24 mouse cellular contexts compared by ENCODE assay signal in genomic region chr3:157803356-157803755, GRCm38 (mm10).
A peak's percentile ranks its signal among the peaks of the same experiment; 100 is the strongest.
DNase-seq lines count a peak whose midpoint lies in the region; ATAC-seq and TF ChIP-seq lines count a peak whose summit lies in the region.
"Had no signal": no experiment of that assay in that cellular context is flagged by ENCODE, and none has a peak within 500 bp of the region (broad histone marks: within the 10 kb centered on the region; RNA-seq: fewer than 3 reads in every experiment).

No protein-coding gene starts in this region.

- H3K36me3 ChIP-seq in intestine, postnatal 0 days (ENCODE audit: control insufficient read depth, insufficient read depth), result no peaks in the 10 kb centered on the region
- no peaks in the 10 kb centered on the region for H3K36me3 ChIP-seq in intestine, embryonic 15.5 days
- H3K36me3 ChIP-seq: embryonic facial prominence, embryonic 10.5 days; embryonic facial prominence, embryonic 12.5 days; forebrain, embryonic 15.5 days; G1E had no signal

- no peaks in the 10 kb centered on the region for H3K27me3 ChIP-seq in intestine, postnatal 0 days (replicated peaks; ENCODE audit: control insufficient read depth, insufficient read depth, low read length)
- no peaks in the 10 kb centered on the region for H3K27me3 ChIP-seq in intestine, embryonic 15.5 days (replicated peaks)
- H3K27me3 ChIP-seq: embryonic facial prominence, embryonic 12.5 days; forebrain, embryonic 13.5 days; forebrain, embryonic 15.5 days; Patski had no signal

- H3K4me2 ChIP-seq in intestine, postnatal 0 days (replicated peaks; ENCODE audit: low read depth), result no peak overlapping the region
- no peak overlapping the region for H3K4me2 ChIP-seq in intestine, embryonic 15.5 days (replicated peaks)
- H3K4me2 ChIP-seq: embryonic facial prominence, embryonic 12.5 days; forebrain, embryonic 13.5 days; forebrain, embryonic 15.5 days had no signal

- no peaks in the 10 kb centered on the region for H3K9me3 ChIP-seq in intestine, postnatal 0 days (ENCODE audit: control insufficient read depth)
- no peaks in the 10 kb centered on the region for H3K9me3 ChIP-seq in intestine, embryonic 15.5 days
- H3K9me3 ChIP-seq: embryonic facial prominence, embryonic 10.5 days; embryonic facial prominence, embryonic 12.5 days; forebrain, embryonic 13.5 days; forebrain, embryonic 15.5 days; G1E had no signal

- no peaks in the 10 kb centered on the region for H3K4me1 ChIP-seq in intestine, postnatal 0 days (replicated peaks; ENCODE audit: control insufficient read depth, insufficient read depth, low read length)
- no peaks in the 10 kb centered on the region for H3K4me1 ChIP-seq in intestine, embryonic 15.5 days (replicated peaks)
- H3K4me1 ChIP-seq: embryonic facial prominence, embryonic 10.5 days; embryonic facial prominence, embryonic 12.5 days; forebrain, embryonic 13.5 days; forebrain, embryonic 15.5 days had no signal

- no peak for TF ChIP-seq CTCF in intestine, postnatal 0 days (IDR thresholded peaks at IDR 0.05; ENCODE audit: low read depth)

- no peak overlapping the region for H3K4me3 ChIP-seq in intestine, postnatal 0 days (ENCODE audit: low read depth, low read length)
- H3K4me3 ChIP-seq in intestine, embryonic 15.5 days (replicated peaks), result no peak overlapping the region
- H3K4me3 ChIP-seq: embryonic facial prominence, embryonic 10.5 days; embryonic facial prominence, embryonic 12.5 days; forebrain, embryonic 13.5 days; forebrain, embryonic 15.5 days had no signal

- H3K9ac ChIP-seq in intestine, postnatal 0 days (ENCODE audit: low read depth, low read length), result no peak overlapping the region
- no peak overlapping the region for H3K9ac ChIP-seq in intestine, embryonic 15.5 days
- H3K9ac ChIP-seq: embryonic facial prominence, embryonic 12.5 days; forebrain, embryonic 13.5 days; forebrain, embryonic 15.5 days; forebrain, postnatal 0 days had no signal

- 52% methylated on average over 4 of the region's 4 CpGs for WGBS in intestine, postnatal 0 days
- 63% methylated on average over 4 of the region's 4 CpGs for WGBS in intestine, embryonic 15.5 days
- 36% methylated on average over 4 of the region's 4 CpGs for WGBS in large intestine, adult 2 months

- H3K27ac ChIP-seq in intestine, postnatal 0 days (ENCODE audit: low read depth, low read length), result no peak overlapping the region
- no peak overlapping the region for H3K27ac ChIP-seq in intestine, embryonic 15.5 days
- H3K27ac ChIP-seq: embryonic facial prominence, embryonic 10.5 days; embryonic facial prominence, embryonic 12.5 days; forebrain, embryonic 13.5 days; forebrain, embryonic 15.5 days had no signal

- peak; percentile 73 for DNase-seq in A20 (ENCODE audit: low read depth, low spot score)
- peak; percentile 4 for DNase-seq in large intestine, adult 2 months (ENCODE audit: low read depth, low spot score)
- DNase-seq in natural killer cell, adult 2 months (ENCODE audit: low spot score in 2 of 2), result peak; percentile 4 to 18
- no peak for DNase-seq in embryo, embryonic 10.5 days (ENCODE audit: low spot score)
- no peak for DNase-seq in adrenal gland, adult 18-20 months (ENCODE audit: low spot score in 2 of 2)
- DNase-seq: adrenal gland, adult 2 months; adrenal gland, postnatal 10 days; adrenal gland, postnatal 25 days; cerebellum, adult 11 months; cerebellum, adult 18-20 months; cerebellum, adult 8-10 months; cerebellum, adult 9-11 months; cerebellum, postnatal 14 days; cerebellum, postnatal 36 days; forebrain, postnatal 0 days had no signal

- peak; percentile 56; the same call in 1 of the 2 replicates for ATAC-seq in intestine, postnatal 0 days
- no peak for ATAC-seq in intestine, embryonic 15.5 days
- ATAC-seq: activated CD4-positive, CD25-positive, alpha-beta regulatory T cell, adult 4 months; forebrain, embryonic 13.5 days; forebrain, embryonic 15.5 days; forebrain, postnatal 0 days; Patski had no signal

Comparison
In these comparisons a context has a peak if more than half of its experiments do, and no peak if none do; other contexts are left out.
1. DNase-seq: peak in A20 (single experiment), large intestine, adult 2 months (single experiment) and natural killer cell, adult 2 months (2 of 2); none in embryo, embryonic 10.5 days (single experiment) and adrenal gland, adult 18-20 months (0 of 2).